Mouse (Mus musculus) MEL (cell line): ENCODE data around the gene Lancl3.

Experiments
- CHD2 ChIP-seq: IDR thresholded peaks from 2 replicates; pipeline ENCODE4 v1.6.1; 2011; ENCODE audit warnings: low read length, improper control_type of control experiment
- CTCF ChIP-seq, 3 experiments: IDR thresholded peaks in 2 of 3; conservative IDR thresholded peaks in 1 of 3; 2 replicates each; pipeline ENCODE4 v1.5.1; 2011 to 2012; ENCODE audit warnings: low read length in 3 of 3, low read depth in 2 of 3, mild to moderate bottlenecking in 2 of 3, improper control_type of control experiment in 1 of 3, inconsistent platforms in 1 of 3, mixed read lengths in 1 of 3, moderate library complexity in 1 of 3; ENCODE audit not compliant: control insufficient read depth in 1 of 3, insufficient read depth in 1 of 3, poor library complexity in 1 of 3, severe bottlenecking in 1 of 3
- EP300 ChIP-seq, 2 experiments: IDR thresholded peaks; 2 replicates each; pipeline ENCODE4 v1.6.1; 2011; ENCODE audit warnings: improper control_type of control experiment in 2 of 2, low read length in 2 of 2, low read depth in 1 of 2, mild to moderate bottlenecking in 1 of 2
- GABPA ChIP-seq: IDR thresholded peaks from 2 replicates; pipeline ENCODE4 v1.6.1; 2012; ENCODE audit warnings: low read depth, mild to moderate bottlenecking, inconsistent platforms, low read length, improper control_type of control experiment, moderate library complexity
- GATA1 ChIP-seq: IDR thresholded peaks from 2 replicates; pipeline ENCODE4 v1.6.1; 2011; ENCODE audit warnings: low read depth, low read length, improper control_type of control experiment
- HCFC1 ChIP-seq: IDR thresholded peaks from 2 replicates; pipeline ENCODE4 v1.6.1; 2012; ENCODE audit warnings: low read depth, mild to moderate bottlenecking, inconsistent platforms, low read length, improper control_type of control experiment, moderate library complexity
- NELFE ChIP-seq: IDR thresholded peaks from 2 replicates; pipeline ENCODE4 v1.6.1; 2011; ENCODE audit warnings: low read depth, low read length, improper control_type of control experiment
- NRF1 ChIP-seq: IDR thresholded peaks from 2 replicates; pipeline ENCODE4 v1.6.1; 2014; ENCODE audit warnings: low read depth, mild to moderate bottlenecking, inconsistent platforms, low read length, improper control_type of control experiment, moderate library complexity; ENCODE audit not compliant: poor library complexity, insufficient read depth, severe bottlenecking
- POLR2A ChIP-seq, 2 experiments: IDR thresholded peaks; 2 replicates each; pipeline ENCODE4 v1.6.1; 2011 to 2012; ENCODE audit warnings: low read length in 2 of 2, mild to moderate bottlenecking in 2 of 2, control low read depth in 1 of 2, improper control_type of control experiment in 1 of 2, low read depth in 1 of 2, moderate library complexity in 1 of 2; ENCODE audit not compliant: control insufficient read depth in 1 of 2, insufficient read depth in 1 of 2, poor library complexity in 1 of 2
- SIN3A ChIP-seq: IDR thresholded peaks from 2 replicates; pipeline ENCODE4 v1.6.1; 2012; ENCODE audit warnings: low read length, improper control_type of control experiment, inconsistent platforms
- USF1 ChIP-seq: IDR thresholded peaks from 2 replicates; pipeline ENCODE4 v1.6.1; 2014; ENCODE audit warnings: low read depth, mild to moderate bottlenecking, inconsistent platforms, low read length, improper control_type of control experiment, moderate library complexity
- ZNF384 ChIP-seq: IDR thresholded peaks from 2 replicates; pipeline ENCODE4 v1.6.1; 2012; ENCODE audit warnings: low read depth, mild to moderate bottlenecking, inconsistent platforms, low read length, improper control_type of control experiment

DNA sequence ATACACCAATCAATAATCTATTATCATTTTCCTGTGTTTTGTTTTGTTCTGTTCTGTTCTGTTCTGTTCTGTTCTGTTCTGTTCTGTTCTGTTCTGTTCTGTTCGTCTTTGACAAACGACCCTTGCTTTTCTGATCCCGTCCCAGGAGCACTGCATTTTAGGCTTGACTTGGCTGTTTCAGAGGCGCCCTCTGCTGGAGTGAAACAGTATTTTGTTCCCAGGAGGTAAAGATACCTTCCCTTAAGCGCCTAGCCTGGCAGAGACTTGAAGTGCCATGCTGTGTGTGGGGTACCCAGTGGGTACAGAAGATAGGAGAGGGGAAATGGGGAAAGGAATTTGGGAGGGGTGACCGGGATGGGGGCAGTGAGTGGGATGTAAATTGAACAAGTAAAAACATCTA is 21.5 kb downstream of the Lancl3 start:
- TF ChIP-seq NELFE (no peak), GABPA (no peak), NRF1 (no peak), USF1 (no peak), CTCF (IDR thresholded peaks at IDR 0.05 in 2 of 3, conservative IDR thresholded peaks at IDR 0.05 in 1 of 3; ENCODE audit: control insufficient read depth in 1 of 3, insufficient read depth in 1 of 3, low read depth in 2 of 3, low read length in 3 of 3, poor library complexity in 1 of 3, severe bottlenecking in 1 of 3) (peak; percentile 60 to 72 (median 65)), EP300 (IDR thresholded peaks at IDR 0.05; ENCODE audit: low read depth in 1 of 2, low read length in 2 of 2) (no peak), ZNF384 (no peak), POLR2A (IDR thresholded peaks at IDR 0.05; ENCODE audit: control insufficient read depth in 1 of 2, insufficient read depth in 1 of 2, low read depth in 1 of 2, low read length in 2 of 2, poor library complexity in 1 of 2) (no peak), CHD2 (no peak), SIN3A (no peak), HCFC1 (no peak), GATA1 (no peak)
